Mouse (Mus musculus) liver, embryonic 14.5 days (tissue): ENCODE results near the gene Samd8.

ENCODE experiments used
- CTCF ChIP-seq: IDR thresholded peaks from 2 replicates; pipeline ENCODE4 v1.5.1; 2016; ENCODE audit warnings: antibody characterized with exemption, low read depth, control low read depth
- EP300 ChIP-seq: IDR thresholded peaks from 2 replicates; pipeline ENCODE4 v1.6.1; 2016; ENCODE audit warnings: antibody characterized with exemption, low read depth

GRCm38 (mm10) chr14:21788121-21788520, 37.8 kb downstream of the Samd8 start:
- no peak for TF ChIP-seq CTCF
- no peak for TF ChIP-seq EP300
